Mouse (Mus musculus) kidney, adult 2 months (tissue): ENCODE data around the gene Rab4a. TPM values are rescaled to one million over a fixed set of nuclear protein-coding genes. Genes with fewer than 3 reads are reported as not detected.
A peak's percentile ranks its signal among the peaks of the same experiment; 100 is the strongest.

Experiments
- DNase-seq: peaks from one replicate; pipeline ENCODE4 v3.0.0; 2021
- H3K27ac ChIP-seq: fragments of 200-500 bp; 2 replicates; pipeline ENCODE4 v1.5.1; 2012; ENCODE audit warnings: low read depth, low read length, control low read depth, inconsistent platforms; ENCODE audit not compliant: insufficient read depth
- H3K27me3 ChIP-seq: fragments of 200-500 bp; replicated peaks from 2 replicates; pipeline ENCODE4 v1.6.1; 2012; ENCODE audit warnings: mild to moderate bottlenecking, moderate library complexity, low read length, inconsistent platforms; ENCODE audit not compliant: control insufficient read depth, insufficient read depth
- H3K36me3 ChIP-seq: fragments of 200-500 bp; 2 replicates; pipeline ENCODE4 v1.6.1; 2012; ENCODE audit warnings: mild to moderate bottlenecking, moderate library complexity, low read length, inconsistent platforms; ENCODE audit not compliant: control insufficient read depth, insufficient read depth
- H3K4me1 ChIP-seq: fragments of 200-500 bp; 2 replicates; pipeline ENCODE4 v1.6.1; 2011; ENCODE audit warnings: low read length; ENCODE audit not compliant: control insufficient read depth, insufficient read depth
- H3K4me3 ChIP-seq: fragments of 200-500 bp; 2 replicates; pipeline ENCODE4 v1.5.1; 2011; ENCODE audit warnings: mild to moderate bottlenecking, low read depth, low read length, control low read depth; ENCODE audit not compliant: insufficient read depth
- CTCF ChIP-seq: fragments of 200-500 bp; conservative IDR thresholded peaks from 2 replicates; pipeline ENCODE4 v1.5.1; 2011; ENCODE audit warnings: low read depth, mild to moderate bottlenecking, control low read depth, low read length, moderate library complexity, mixed read lengths; ENCODE audit not compliant: insufficient read depth, insufficient read length
- POLR2A ChIP-seq: fragments of 200-500 bp; IDR thresholded peaks from one replicate; pipeline ENCODE4 v1.6.1; 2011; ENCODE audit warnings: low read depth, low read length, control low read depth
- WGBS: fragments of 180-500 bp; shearing (Covaris S2); methylation state at CpG from one replicate; pipeline ENCODE4 v1.1.7; 2018; 5-methylcytosine and 5-hydroxymethylcytosine counted together
- polyA plus RNA-seq: library from polyadenylated mRNA; depleted of rRNA; stranded (reverse); fragments of >200 nt; gene quantifications from 2 replicates; pipeline ENCODE4 v1.2.3, GENCODE M21; 2012

Rab4a gene
- polyA plus RNA-seq, 1 experiment, result 42.7 TPM

DNA sequence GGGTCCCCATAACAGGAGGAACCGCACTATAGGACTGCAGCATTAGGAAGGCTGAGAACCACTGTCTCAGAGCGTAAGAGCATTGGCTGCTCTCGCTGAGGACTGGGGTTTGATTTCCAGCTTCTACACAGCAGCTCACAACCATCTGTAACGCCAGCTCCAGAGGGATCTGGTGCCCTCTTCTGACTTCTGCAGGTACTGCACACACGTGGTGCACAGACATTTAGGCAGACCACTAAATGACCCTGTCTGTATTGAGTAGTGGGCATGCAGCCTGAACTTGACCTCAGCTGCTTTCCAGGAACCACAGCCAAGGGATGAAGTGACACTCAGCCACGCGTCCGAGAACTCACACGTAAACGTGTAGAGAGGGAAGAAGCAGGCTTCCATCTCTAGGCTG lies 17.3 kb downstream of the Rab4a start:
- 97% methylated on average over 10 of the region's 10 CpGs for WGBS
- no peak overlapping the region for H3K27ac ChIP-seq
- H3K36me3 ChIP-seq, result no peaks in the 10 kb centered on the region
- no peak for DNase-seq
- no peak overlapping the region for H3K4me3 ChIP-seq
- no peak for TF ChIP-seq POLR2A
- TF ChIP-seq CTCF, result peak; percentile 37
- H3K4me1 ChIP-seq, result peaks cover 9% of the 10 kb centered on the region
- no peaks in the 10 kb centered on the region for H3K27me3 ChIP-seq

- 91% methylated on average over 18 of the region's 18 CpGs for WGBS
- Histone ChIP-seq H3K36me3 (no peaks in the 10 kb centered on the region), H3K4me3 (no peak overlapping the region), H3K27me3 (no peaks in the 10 kb centered on the region), H3K4me1 (peaks cover 9% of the 10 kb centered on the region), H3K27ac (no peak overlapping the region)
- TF ChIP-seq CTCF (no peak), POLR2A (no peak)
- no peak for DNase-seq
Observed at GRCm38 (mm10) chr8:123823532-123824123, 17.8 kb downstream of the Rab4a start.

- no peak for DNase-seq
- no peak overlapping the region for H3K27ac ChIP-seq
- TF ChIP-seq CTCF (peak; percentile 61), POLR2A (no peak)
- no peaks in the 10 kb centered on the region for H3K36me3 ChIP-seq
- peaks cover 4% of the 10 kb centered on the region; the same call in 1 of the 2 replicates for H3K4me1 ChIP-seq
- H3K27me3 ChIP-seq, result no peaks in the 10 kb centered on the region
- no peak overlapping the region for H3K4me3 ChIP-seq
- 59% methylated on average over 9 of the region's 9 CpGs for WGBS
Observed at GRCm38 (mm10) chr8:123826001-123826400, 20.2 kb downstream of the Rab4a start.

DNA sequence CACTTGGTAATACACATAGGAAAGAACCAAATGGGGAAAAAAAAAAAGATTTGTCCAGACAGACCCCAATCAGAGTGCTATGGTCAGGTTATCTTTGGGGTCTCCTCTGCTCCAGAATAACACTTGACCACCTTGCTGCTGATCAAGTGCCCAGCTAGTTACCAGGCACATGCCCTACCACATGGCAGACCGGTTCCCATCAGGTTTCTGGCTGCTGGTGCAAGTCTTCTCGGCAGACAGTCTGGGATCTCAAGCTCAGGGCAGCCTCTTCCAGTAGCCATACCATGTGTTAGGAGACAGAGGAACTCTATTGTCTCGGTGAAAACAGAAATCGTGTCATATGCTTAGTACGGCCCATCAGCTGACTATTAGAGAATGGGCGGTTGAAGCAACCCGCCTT lies 21.0 kb downstream of the Rab4a start:
- H3K4me3 ChIP-seq, result no peak overlapping the region
- DNase-seq, result no peak
- TF ChIP-seq POLR2A (no peak), CTCF (no peak)
- H3K36me3 ChIP-seq, result no peaks in the 10 kb centered on the region
- H3K4me1 ChIP-seq, result peaks cover 4% of the 10 kb centered on the region; the same call in 1 of the 2 replicates
- H3K27ac ChIP-seq, result no peak overlapping the region
- WGBS, result 88% methylated on average over 7 of the region's 7 CpGs
- no peaks in the 10 kb centered on the region for H3K27me3 ChIP-seq

DNA sequence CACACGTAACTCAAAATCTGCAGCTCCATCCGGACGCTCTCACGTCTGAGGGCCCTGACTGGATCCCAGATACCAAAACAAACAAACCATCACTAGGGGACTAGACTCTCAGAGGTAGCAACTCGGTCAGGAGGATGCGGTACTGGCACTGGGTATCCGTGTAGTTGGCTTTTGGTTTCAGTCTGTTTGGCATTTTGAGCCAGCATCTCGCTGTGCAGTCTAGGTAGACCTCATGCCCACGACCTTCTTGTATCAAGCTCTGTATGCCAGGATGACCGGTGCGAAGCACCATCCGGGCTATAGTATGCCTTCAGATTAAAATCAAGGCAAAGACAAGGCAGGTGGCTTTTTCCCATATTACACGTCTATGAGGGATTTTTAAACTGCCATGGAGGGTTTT lies 21.7 kb downstream of the Rab4a start:
- DNase-seq, result no peak
- 93% methylated on average over 13 of the region's 13 CpGs for WGBS
- H3K4me3 ChIP-seq, result no peak overlapping the region
- no peaks in the 10 kb centered on the region for H3K4me1 ChIP-seq
- no peaks in the 10 kb centered on the region for H3K27me3 ChIP-seq
- no peaks in the 10 kb centered on the region for H3K36me3 ChIP-seq
- TF ChIP-seq POLR2A (no peak), CTCF (no peak)
- no peak overlapping the region for H3K27ac ChIP-seq

DNA sequence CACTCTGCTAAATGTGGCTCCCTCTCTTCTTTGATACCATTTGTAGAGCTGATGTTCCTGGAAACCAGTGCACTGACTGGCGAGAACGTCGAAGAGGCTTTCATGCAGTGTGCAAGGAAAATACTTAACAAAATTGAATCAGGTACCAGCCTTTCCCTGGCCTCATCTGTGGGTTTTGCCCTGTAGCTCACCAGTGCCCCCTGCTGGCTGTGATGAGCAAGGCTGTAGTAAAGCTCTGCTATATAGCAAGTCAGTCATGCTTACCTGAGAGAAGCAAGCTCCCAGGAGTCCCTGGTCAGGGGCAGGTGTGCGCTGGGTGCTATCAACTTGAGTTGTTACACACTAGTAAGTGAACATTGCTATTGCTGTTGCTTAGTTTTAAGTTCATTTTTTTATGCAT lies 27.0 kb downstream of the Rab4a start:
- H3K27me3 ChIP-seq, result no peaks in the 10 kb centered on the region
- H3K4me3 ChIP-seq, result no peak overlapping the region
- 99% methylated on average over 4 of the region's 4 CpGs for WGBS
- no peak for TF ChIP-seq POLR2A
- TF ChIP-seq CTCF, result peak; percentile 94
- H3K4me1 ChIP-seq, result no peaks in the 10 kb centered on the region
- peak; percentile 74 for DNase-seq
- no peaks in the 10 kb centered on the region for H3K36me3 ChIP-seq
- H3K27ac ChIP-seq, result no peak overlapping the region

GRCm38 (mm10) chr8:123835451-123835850 lies 29.7 kb downstream of the Rab4a start:
- Histone ChIP-seq H3K36me3 (no peaks in the 10 kb centered on the region), H3K4me3 (no peak overlapping the region), H3K4me1 (no peaks in the 10 kb centered on the region), H3K27ac (no peak overlapping the region), H3K27me3 (no peaks in the 10 kb centered on the region)
- TF ChIP-seq POLR2A (no peak), CTCF (peak; percentile 74)
- peak; percentile 59 for DNase-seq
- WGBS, result 57% methylated on average over 9 of the region's 9 CpGs

- H3K4me1 ChIP-seq, result no peaks in the 10 kb centered on the region
- H3K27me3 ChIP-seq, result no peaks in the 10 kb centered on the region
- no peak overlapping the region for H3K4me3 ChIP-seq
- DNase-seq, result no peak
- no peaks in the 10 kb centered on the region for H3K36me3 ChIP-seq
- WGBS, result 87% methylated on average over 6 of the region's 6 CpGs
- TF ChIP-seq POLR2A, result no peak
- TF ChIP-seq CTCF, result no peak
- no peak overlapping the region for H3K27ac ChIP-seq
Observed at GRCm38 (mm10) chr8:123836354-123836753, 30.6 kb downstream of the Rab4a start.
